Mouse (Mus musculus): ENCODE results near the gene Wdtc1. TPM values are rescaled to one million over a fixed set of nuclear protein-coding genes. Genes with fewer than 3 reads are reported as not detected.

Gene Wdtc1
- total and polyA plus RNA-seq, 3 experiments, result 13.2 to 35.3 TPM; not detected in 1

- Histone ChIP-seq H3K79me2 (ENCODE audit: control insufficient read depth, insufficient read depth, low read length, poor library complexity) (no peaks in the 10 kb centered on the region), H3K4me1 (ENCODE audit: control insufficient read depth in 1 of 2, insufficient read depth in 2 of 2, low read length in 2 of 2) (no peaks in the 10 kb centered on the region), H3K9ac (ENCODE audit: control insufficient read depth, low read depth, low read length, poor library complexity, severe bottlenecking) (no peak within 1 kb of the TSS), H3K9me3 (replicated peaks; ENCODE audit: insufficient read depth, low read length) (no peaks in the 10 kb centered on the region), H3K36me3 (ENCODE audit: control insufficient read depth in 1 of 2, insufficient read depth in 2 of 2, low read length in 2 of 2) (no peaks in the 10 kb centered on the region; a peak in 1 of 4 replicates), H3K4me3 (ENCODE audit: control insufficient read depth in 1 of 2, insufficient read depth in 1 of 2, low read depth in 2 of 2, low read length in 2 of 2) (no peak within 1 kb of the TSS), H3K27me3 (ENCODE audit: control insufficient read depth in 1 of 2, insufficient read depth in 2 of 2, low read length in 2 of 2) (no peaks in the 10 kb centered on the region), H3K27ac (ENCODE audit: control insufficient read depth, low read depth, low read length) (no peak within 1 kb of the TSS)
- TF ChIP-seq ZMIZ1 (IDR thresholded peaks at IDR 0.05; ENCODE audit: low read depth, low read length), result no peak
- TF ChIP-seq MYC (IDR thresholded peaks at IDR 0.05; ENCODE audit: low read depth, low read length), result no peak
- no peak for TF ChIP-seq HCFC1 (IDR thresholded peaks at IDR 0.05; ENCODE audit: low read depth, low read length)
- TF ChIP-seq GABPA (IDR thresholded peaks at IDR 0.05; ENCODE audit: low read depth, low read length), result no peak
- no peak for TF ChIP-seq MEF2A (IDR thresholded peaks at IDR 0.05; ENCODE audit: extremely low read depth, insufficient replicate concordance, low read depth, low read length, poor library complexity, severe bottlenecking)
- no peak for TF ChIP-seq UBTF (IDR thresholded peaks at IDR 0.05; ENCODE audit: borderline replicate concordance, insufficient read depth, low read depth, low read length)
- no peak for TF ChIP-seq MAFK (IDR thresholded peaks at IDR 0.05; ENCODE audit: borderline replicate concordance, low read depth, low read length)
- TF ChIP-seq POLR2AphosphoS2 (IDR thresholded peaks at IDR 0.05; ENCODE audit: low read length), result no peak
- no peak for TF ChIP-seq KAT2A (conservative IDR thresholded peaks at IDR 0.05; ENCODE audit: low read depth, low read length)
- TF ChIP-seq CHD2 (IDR thresholded peaks at IDR 0.05; ENCODE audit: low read length), result no peak
- no peak for TF ChIP-seq TCF12 (IDR thresholded peaks at IDR 0.05; ENCODE audit: low read depth, low read length)
- TF ChIP-seq NRF1 (IDR thresholded peaks at IDR 0.05; ENCODE audit: insufficient read depth, low read depth, low read length, poor library complexity, severe bottlenecking), result no peak
- no peak for TF ChIP-seq TBP (IDR thresholded peaks at IDR 0.05; ENCODE audit: low read depth, low read length)
- DNase-seq (ENCODE audit: low read depth, low spot score), result no peak
Observed at GRCm38 (mm10) chr4:133262882-133263281, 90.4 kb downstream of the Wdtc1 start, which contains the start of gene Sytl1. TSS of gene Sytl1 (minus strand) at chr4:133263113.

- Histone ChIP-seq H3K9ac (ENCODE audit: control insufficient read depth, low read depth, low read length, poor library complexity, severe bottlenecking) (no peak overlapping the region), H3K4me3 (ENCODE audit: control insufficient read depth in 1 of 2, insufficient read depth in 1 of 2, low read depth in 2 of 2, low read length in 2 of 2) (no peak overlapping the region), H3K36me3 (ENCODE audit: control insufficient read depth in 1 of 2, insufficient read depth in 2 of 2, low read length in 2 of 2) (no peaks in the 10 kb centered on the region), H3K27me3 (ENCODE audit: control insufficient read depth in 1 of 2, insufficient read depth in 2 of 2, low read length in 2 of 2) (no peaks in the 10 kb centered on the region), H3K4me1 (ENCODE audit: control insufficient read depth in 1 of 2, insufficient read depth in 2 of 2, low read length in 2 of 2) (no peaks in the 10 kb centered on the region), H3K79me2 (ENCODE audit: control insufficient read depth, insufficient read depth, low read length, poor library complexity) (no peaks in the 10 kb centered on the region), H3K27ac (ENCODE audit: control insufficient read depth, low read depth, low read length) (no peak overlapping the region), H3K9me3 (replicated peaks; ENCODE audit: insufficient read depth, low read length) (no peaks in the 10 kb centered on the region)
- no peak for DNase-seq (ENCODE audit: low read depth, low spot score)
- no peak for TF ChIP-seq JUND (IDR thresholded peaks at IDR 0.05; ENCODE audit: low read depth, low read length)
- TF ChIP-seq NRF1 (IDR thresholded peaks at IDR 0.05; ENCODE audit: insufficient read depth, low read depth, low read length, poor library complexity, severe bottlenecking), result no peak
- no peak for TF ChIP-seq ZNF384 (IDR thresholded peaks at IDR 0.05; ENCODE audit: low read depth, low read length)
- no peak for TF ChIP-seq KAT2A (conservative IDR thresholded peaks at IDR 0.05; ENCODE audit: low read depth, low read length)
Observed at GRCm38 (mm10) chr4:133262375-133262765, 90.9 kb downstream of the Wdtc1 start.

All from MEL (cell line).